Mouse (Mus musculus): ENCODE data around the gene Spag17.

- TF ChIP-seq CTCF (IDR thresholded peaks at IDR 0.05; ENCODE audit: borderline replicate concordance, insufficient read depth, low read depth, low read length), result no peak
- no peak for TF ChIP-seq POLR2A (IDR thresholded peaks at IDR 0.05; ENCODE audit: borderline replicate concordance, insufficient read depth, low read length)
Measured at GRCm38 (mm10) chr3:99966285-99966684, 81.1 kb downstream of the Spag17 start.
